Mouse (Mus musculus): ENCODE measurements around the gene Cacna1a.
"Not testable (repeated sequence)": the region's sequence is repeated elsewhere in the genome, so short reads cannot be mapped to it uniquely, and the experiment has no call there.

The Cacna1a gene

DNA sequence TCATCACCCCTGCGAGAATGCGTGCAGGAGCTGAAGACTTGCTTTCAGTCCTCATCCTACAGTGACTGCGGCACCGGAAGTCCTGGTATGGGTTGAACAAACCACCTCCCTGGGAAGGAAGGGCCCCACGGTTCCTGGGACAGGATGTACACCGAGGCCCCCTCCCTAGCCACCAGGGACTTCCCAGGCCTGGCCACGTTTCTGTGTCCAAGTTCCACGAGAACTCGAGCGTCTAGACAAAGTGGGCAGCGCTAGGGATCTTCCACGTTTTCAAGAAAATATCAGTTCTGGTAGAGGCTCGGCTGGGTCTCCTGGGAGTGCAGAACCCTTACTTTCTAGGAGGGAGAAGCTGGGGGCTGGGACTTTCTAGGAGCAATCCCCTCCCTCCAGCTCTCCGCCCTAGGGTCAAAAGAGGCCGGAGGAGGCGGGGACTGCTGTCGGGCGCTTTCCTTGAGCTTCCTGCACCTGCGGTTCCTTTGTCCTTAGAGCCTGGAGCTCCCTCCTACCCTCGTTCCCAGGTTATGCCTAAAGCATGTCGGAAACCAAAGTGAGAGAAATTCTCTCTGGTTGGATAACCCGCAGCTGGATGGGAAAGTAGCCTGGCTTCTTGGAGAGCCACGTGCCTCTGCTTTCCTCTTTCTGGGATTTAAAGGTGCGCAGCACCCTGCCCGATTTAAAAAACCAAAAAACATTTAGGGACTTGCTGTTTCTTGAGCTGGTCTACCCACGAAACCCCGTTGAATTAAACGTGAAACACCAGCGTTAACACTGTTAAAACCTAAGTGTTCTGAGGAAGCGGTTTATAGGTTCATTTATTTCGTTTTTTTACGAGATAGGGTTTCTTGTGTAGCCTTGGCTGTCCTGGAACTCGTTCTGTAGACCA lies 271.9 kb downstream of the Cacna1a start:
- no peak for DNase-seq (ENCODE audit: low spot score in 2 of 2)

DNA sequence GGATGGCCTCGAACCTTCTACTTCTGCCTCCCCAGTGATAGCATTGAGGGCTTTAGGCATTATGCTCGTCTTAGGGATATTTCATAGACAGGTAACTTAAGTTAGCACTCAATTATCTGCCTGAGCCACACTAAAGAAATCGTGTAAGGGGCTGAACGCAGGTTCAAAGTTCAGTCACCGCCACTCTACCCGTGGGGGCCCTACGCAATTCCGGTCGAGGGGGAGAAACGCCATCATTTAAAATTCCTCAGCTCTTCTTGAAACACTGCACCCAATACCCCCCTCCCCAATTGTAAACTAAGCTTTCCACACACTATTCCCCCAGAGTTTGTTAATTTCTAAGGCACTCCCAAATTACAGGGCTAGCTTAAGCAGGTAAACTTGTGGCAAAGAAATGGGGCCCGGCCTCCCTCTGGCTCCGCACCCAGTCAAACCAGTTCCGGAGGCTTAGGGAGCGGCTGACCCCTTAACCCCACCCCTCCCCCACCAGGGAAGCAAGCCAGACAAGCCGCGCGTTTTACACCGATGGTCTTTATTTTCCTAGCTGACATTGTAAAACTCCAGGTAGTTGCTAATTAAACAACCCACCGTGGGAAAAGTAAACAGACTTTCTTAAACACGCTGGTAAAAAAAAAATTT lies 272.7 kb downstream of the Cacna1a start:
- DNase-seq (ENCODE audit: low spot score in 2 of 2): no peak

DNA sequence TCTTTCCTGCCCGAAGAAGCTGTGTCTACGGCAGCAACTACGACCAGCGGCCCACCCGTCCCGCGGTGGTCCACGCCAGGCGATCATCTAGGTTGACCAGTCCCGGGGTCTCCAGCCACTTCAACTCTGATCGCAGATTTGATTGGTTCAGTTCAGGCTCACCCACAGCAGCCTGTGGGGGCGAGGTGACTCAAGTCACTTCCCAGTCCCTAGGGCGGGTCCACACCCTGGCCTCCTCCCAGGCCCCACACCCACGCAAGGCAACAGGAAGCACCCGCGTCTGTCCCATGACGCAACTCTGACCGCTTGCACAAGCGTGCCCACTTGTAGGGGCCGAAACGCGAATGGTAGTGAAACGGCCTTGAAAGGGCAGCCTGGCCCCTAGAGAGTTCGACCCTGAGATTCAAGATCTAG lies 273.2 kb downstream of the Cacna1a start:
- no peak for DNase-seq (ENCODE audit: low spot score in 2 of 2)

DNA sequence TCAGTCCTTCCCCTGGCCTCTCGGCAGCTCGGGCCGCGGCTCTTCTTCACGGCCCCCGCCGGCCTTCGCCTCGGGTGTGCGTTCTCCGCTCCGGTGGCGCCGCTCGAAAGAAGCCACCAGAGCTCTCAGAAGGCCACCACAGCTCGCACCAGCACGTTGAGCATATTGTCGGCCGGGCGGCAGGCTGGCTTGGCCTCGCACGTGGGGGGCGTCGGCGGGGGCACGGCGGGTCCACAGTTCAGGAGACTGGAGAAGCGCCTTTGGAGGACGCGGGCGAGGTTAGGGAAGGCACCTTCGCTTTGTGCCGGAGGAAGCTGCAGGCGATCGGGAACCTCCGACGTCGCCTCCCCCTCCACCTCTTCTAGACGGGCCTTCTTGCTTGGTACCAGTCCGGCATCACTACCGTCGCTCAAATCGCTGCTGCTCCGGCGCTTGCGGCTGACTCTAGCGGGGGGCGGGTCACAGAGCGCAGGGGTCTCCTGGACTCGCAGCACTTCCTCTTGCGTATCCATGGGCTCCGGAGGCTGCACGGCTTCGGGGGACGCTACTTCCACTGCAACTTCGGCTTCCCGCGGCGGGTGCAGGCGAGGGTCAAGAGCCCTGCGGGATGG lies 273.8 kb downstream of the Cacna1a start:
- DNase-seq (ENCODE audit: low spot score in 2 of 2): no peak

DNA sequence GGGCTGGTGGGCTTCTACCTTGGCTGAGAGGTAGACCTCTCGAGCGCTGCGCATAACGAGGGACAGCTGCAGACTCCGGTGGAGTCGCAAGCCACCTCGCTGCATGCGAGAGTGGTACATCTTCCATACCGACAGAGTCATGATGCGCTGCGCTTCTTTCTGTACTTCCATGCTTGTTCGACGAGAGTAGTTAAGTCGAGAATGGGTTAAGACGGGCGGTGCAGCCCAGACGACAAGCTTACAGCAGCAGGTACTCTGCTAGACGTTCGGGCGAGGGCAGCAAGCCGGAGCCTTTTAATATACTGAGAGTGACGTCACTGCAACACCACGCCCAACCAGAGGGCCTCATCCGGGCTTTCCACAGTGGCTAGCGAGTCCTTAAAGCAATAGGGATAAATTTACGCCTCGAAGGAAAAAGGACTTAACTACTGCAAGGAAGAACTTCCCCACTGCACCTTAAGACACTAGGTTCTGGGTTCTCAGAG lies 274.4 kb downstream of the Cacna1a start, which contains the start of gene Ier2:
Ier2 (minus strand) TSS at position 272 of the 485 bp plus-strand sequence.
- DNase-seq (ENCODE audit: low spot score in 2 of 2): peak; percentile 87 to 91

DNA sequence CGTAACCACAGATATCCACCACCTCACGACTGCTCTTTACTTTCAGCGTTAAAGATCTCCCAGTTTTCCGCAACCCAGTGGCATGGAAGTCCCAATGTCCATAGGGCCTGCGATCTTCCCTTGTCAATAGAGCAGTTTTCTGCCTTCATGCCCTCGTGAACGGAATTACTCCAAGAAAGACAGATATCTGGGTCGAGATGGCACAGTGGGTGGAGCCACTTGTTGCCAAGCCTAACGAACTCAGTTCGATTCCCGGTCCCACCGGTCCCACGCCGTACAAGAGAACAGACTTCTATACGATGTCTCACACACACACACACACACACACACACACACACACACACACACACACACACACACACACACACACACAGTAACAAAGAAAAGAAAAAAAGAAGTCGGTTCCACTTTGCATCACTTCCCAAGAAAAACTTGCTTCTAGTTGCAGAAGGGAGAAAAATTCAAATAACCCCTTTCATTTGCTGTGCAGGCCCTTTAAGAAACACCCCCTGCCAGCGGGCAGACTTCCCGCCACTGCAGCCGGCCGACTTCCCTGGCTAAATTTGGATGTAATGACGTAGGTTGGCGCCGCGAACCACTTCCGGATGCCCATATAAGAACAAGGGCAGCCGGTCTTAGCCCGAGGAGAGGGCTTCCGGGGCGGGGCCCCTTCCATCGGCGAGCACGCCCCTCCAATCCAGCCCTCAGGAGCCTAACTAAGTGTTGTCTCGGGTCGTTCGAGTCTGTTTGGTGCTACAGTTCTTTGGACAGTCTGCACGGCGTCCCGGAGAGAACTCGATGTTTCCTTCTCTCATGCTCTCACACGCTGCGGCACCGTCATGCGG lies 275.5 kb downstream of the Cacna1a start:
- peak; percentile 90 to 94 for DNase-seq (ENCODE audit: low spot score in 2 of 2)

DNA sequence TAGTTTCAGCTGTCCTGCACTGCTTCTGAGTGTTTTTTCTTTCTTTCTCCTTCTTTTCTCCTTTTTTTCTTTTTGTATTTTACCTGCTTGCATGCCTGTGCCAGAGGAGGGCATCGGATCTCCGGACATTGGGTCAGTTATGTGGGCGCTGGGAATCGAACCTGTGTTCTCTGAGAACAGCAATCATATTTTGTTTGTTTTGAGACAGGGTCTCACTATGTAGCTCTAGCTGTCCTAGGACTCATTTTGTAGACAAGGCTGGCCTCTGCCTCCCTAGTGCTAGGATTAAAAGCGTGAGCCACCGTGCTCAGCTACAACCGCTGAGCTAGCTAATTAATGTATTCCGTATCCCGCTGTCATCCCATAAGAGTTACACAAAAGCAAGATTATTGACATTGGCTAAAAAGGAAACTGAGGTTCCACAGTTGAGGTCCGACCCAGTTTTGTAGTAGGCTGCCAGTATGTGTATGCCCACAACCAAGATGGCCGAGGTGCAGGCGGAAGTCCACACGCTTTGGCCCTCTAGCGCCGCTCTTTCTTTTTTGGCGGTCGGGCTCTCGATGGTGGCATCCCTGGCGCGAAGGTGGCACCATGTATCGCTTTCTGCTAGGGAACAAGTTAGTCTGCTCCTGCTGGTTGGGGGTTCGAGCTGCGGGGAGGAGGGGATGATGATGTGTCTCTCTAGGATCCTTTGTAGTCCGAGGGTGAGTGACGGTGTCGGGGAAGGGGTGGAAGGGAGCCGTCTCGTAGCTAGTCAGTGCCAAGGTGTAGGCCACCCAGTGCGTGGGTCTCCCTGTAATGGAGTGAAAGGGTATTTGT lies 276.5 kb downstream of the Cacna1a start:
- peak; percentile 56 to 68 for DNase-seq (ENCODE audit: low spot score in 2 of 2)

DNA sequence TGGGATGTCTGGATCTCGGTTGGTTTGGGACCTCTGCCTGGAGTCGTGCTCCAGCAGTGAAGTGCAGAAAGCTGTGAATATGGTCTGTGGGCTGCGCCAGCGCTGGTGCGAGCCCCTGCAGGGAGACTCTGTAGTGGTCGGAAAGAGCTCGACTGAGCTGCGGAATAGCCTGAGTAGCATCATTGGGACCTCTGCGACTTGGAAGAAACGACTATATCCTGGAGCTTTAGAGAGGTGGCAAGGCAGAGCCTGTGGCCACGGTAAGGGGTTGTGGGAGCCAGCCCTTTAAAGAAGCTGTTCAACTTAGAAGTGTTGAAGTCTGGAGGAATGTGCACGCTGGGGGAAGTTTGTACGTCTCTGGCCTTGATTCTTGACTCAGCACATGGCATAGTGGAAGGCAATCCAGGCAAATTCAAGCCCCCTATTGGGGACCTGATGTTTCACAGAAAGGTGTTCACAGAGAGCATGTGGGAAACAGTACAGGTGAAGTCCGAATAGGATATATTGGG lies 277.2 kb downstream of the Cacna1a start:
- no peak for DNase-seq (ENCODE audit: low spot score in 2 of 2)

DNA sequence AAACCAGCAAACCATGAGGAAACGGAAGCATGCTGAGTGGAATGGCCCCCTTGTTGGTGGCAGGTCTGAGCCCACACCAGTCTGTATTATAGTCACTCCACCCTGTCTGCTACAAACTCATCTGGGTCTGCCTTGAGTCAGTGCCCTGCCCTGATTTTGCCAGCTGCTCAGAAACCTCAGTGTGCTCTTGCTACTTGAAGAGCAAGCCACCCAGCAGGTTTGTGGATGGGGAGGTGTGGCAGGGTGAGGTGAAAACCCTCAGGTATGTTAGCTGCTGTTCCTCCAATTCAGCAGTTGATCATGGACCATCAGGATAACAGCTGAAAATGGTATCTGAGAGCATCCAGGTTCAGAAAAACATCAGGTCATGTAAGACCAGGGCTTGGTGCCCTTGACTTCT lies 279.8 kb downstream of the Cacna1a start:
- no peak for DNase-seq (ENCODE audit: low spot score in 2 of 2)

DNA sequence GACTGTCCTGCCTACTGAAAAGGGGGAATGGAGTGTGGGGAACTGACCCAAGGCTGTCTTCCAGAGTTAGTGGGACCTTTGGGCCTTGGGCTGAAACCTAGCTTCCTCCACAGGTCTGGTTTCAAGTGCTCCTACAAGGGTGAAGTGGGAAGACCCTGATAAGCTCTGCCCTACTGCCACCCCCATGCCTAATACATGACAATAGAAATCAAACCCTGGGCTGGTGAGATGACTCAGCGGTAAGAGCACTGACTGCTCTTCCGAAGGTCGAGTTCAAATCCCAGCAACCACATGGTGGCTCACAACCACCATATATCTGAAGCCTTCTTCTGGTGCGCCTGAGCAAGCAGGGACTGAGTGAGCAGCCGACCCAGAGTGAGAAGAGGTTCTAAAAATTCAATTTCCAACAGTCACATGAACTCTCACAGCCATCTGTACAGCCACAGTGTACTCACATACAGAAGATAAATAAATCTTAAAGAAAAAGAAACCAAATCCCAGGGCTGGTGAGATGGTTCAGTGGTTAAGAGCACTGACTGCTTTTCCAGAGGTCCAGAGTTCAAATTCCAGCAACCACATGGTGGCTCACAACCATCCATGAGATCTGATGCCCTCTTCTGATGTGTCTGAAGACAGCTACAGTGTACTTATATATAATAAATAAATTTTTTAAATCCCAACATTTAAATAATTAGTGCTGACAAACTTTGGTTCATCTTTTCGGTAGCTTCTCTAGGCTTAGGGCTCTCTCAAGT lies 280.7 kb downstream of the Cacna1a start:
- DNase-seq (ENCODE audit: low spot score in 2 of 2): no peak

DNA sequence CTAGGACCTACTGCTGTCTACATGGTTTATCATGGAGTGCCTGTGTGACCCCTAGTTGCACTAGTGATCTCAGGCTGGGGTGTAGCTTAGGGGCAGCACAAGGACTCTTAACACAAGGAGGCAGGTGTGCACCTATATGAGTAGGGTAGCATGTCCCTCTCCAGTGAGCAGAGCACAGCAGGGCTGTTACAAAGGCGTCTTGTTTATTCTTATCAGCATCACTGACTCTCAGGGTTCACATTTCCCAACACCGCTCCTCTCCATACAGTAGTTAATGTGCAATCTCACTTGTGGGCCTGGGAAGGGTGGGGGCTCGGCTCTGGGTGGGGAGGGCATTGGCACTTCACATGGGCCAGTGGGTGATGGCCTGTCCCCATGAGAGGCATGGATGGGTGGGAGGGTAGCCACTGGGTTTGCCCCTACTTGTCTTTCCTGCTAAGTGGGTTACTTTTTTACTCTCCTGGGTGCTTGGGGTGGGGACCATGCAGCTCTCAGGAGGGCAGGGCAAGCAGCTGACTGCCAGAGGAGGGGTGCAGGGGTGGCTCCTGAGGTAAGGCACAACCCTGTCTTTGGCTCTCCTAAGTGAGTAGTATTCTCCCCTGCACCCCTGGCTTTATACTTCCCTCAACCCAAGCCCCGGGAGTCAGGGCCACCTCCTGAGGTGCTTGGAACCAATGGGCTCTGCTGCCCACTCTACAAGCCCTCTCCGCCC lies 282.2 kb downstream of the Cacna1a start:
- DNase-seq (ENCODE audit: low spot score in 2 of 2): not testable (repeated sequence)

DNA sequence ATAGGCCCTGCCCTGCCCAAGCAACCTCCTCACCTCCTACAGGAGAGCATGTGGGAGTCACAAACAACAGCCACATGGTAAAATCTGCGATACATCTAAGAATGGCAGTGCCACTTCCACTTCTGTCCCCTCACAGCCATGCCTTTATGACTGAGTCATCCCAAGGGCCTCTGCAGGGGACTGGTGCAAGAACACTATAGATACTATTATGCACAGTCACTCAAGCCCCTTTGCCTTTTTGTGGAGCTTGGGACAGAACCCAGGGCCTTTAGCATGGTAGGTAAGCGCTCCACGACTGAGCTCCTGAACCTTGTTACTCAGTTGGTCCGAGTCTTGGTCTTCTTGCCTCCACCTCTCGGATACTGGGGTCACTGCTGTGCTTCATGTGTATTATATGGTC lies 289.1 kb downstream of the Cacna1a start:
- DNase-seq (ENCODE audit: low spot score in 2 of 2): no peak

DNA sequence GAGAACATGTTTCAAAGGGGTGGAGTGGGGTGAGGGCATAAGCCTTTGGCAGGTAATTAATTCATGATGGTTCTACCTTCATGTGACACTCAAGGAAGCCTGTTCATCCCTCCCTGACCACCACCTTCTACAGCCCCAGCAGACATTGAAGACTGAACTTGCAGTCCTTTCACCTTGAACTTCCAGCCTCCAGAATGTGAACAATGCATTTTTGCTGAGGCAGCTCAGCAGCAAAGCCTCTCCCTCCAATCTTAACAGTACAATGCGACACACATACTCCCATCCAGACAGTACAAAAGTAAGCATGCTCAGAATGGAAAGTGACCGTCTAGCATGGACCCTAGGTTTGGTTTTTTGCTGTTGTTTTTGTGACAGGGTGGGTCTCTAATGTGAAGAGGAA lies 293.2 kb downstream of the Cacna1a start:
- no peak for DNase-seq (ENCODE audit: low spot score in 2 of 2)

DNA sequence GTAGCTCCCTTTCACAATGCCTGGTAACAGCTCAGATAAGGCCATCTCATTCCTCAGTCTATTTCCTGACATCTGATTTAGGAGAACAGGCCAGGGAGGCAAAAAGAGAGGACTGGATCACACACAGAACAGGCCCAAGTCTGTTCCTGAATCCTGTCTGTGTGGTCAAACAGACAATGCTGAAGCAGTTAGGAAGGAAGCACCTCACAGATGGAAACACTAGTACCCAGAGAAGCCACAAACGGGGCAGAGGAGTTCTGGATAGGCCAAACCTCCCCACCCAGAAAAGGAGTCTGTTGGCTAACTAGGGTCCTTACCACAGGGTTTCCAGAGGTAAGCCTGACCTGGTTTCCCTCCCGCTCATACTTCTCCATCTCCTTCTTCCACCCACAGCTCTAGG lies 294.0 kb downstream of the Cacna1a start:
- no peak for DNase-seq (ENCODE audit: low spot score in 2 of 2)

DNA sequence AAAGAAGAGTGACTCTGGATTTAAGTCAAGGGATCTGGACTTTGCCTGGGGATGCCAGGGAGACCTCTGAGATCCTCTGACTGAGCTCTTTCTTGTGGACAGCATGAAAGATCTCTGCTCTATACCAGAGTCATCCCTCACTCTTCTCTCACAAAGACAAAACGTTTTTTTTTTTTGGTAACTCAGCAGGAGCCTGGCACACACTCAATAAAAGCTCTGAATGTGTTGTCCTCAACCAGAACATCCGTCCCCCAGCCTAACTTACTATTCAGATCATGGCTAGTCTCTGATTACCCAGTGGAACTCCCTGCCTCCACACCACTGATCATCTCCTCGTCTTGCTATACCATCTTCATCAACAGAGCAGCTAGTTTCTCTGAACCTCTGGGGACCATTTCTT lies 296.3 kb downstream of the Cacna1a start:
- no peak for DNase-seq (ENCODE audit: low spot score in 2 of 2)

DNA sequence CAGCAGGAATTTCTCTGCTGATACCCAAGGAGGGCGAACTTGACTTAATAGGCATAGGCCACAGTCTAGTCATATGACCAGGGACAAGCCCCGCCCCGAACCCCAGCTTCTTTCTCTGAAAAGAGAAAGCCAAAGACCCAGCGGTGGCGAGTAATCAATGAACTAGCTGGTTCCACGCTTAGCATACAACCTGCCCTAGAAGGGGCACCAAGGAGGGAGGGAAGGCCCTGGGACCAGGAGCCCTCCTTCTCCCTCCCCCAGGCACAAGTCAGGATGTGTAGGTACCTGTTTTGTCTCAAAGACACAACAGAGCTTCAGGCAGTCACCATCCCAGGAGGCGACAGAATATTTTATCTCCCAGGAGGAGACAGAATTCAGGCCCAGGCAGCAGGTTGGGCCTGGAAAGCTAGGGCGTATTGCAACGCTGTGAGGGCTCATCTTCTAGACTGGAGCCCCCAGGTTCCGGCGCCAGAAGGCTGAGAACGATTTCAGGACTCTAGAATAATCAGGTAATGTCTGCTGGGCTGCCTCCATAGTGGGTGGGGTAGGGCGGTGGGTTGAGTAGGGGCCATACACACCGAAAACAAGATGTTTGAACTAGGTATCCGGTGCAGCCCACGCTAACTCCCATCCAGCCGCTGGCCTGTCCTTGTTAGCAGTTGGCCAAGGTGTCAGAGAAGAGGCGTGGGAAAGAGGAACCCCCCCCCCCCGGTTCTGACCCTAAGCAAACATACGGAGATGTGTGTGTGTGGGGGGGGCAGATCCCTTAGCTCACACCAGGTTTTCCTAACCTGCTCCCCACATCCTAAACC lies 298.2 kb downstream of the Cacna1a start, which contains the start of gene Trmt1:
Trmt1 (plus strand) TSS at position 117 of the 812 bp plus-strand sequence.
- DNase-seq (ENCODE audit: low spot score in 2 of 2): no peak

DNA sequence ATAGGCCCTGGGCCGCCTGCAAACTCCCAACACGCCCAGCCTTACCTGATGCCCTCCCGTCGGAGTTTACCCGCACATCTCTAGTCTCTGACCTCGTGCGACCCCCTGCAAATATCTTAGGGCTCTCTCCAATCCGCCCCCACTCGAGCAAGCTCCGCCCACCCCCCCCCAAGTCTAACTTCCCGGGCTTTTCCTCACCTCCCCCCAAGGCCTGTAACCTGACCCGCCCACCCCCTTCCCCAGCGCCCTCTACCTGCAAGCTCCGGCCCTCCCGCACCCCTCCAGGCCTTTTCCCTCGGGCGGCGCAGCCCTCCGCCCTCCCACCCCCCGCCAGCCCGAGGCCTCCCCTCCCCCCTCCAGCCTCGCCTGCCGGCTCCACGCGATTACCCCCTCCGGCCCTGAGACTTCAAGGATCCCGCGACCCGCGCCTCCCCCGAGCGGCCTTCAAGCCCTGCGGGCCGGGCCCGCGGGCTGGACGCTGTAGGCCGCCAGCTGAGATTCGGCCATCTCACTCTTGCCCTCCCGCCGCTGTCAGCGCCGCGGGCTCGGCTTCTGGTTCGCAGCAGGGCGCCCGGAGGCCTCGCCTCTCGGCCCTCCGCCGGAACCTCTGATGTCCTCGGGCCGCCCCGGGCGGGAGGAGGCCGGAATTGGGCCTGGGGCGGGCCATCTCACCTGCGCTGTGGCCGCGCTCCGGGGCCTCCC lies 298.9 kb downstream of the Cacna1a start:
- DNase-seq (ENCODE audit: low spot score in 2 of 2): no peak

DNA sequence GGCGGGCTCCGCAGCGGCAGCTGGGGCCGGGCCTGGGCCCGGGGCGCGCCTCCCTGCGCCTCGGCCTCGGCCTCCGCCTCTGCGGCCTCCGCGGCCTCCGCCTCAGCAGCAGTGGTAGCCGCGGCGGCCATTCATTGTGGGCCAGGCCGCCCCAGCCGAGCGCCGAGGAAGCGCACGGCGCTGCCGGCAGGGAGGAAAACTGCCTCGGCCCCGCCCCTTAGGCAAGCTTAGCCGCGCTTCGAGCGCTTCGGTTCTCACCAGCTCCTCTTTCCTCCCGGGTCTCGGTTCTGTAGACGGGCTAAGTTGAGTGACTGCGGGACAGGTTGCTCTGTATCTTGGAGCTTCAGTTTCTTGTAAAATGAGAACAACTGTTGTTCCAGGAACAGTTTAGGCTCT lies 299.5 kb downstream of the Cacna1a start, which contains the start of gene Nacc1:
Nacc1 (minus strand) TSS at position 158 of the 396 bp plus-strand sequence.
- DNase-seq (ENCODE audit: low spot score in 2 of 2): peak; percentile 71 to 77

All from frontal cortex, postnatal 25 days (tissue).